Mouse (Mus musculus) adrenal gland, postnatal 36 days (tissue): Measurements from ENCODE around the gene Rab40c. TPM values are rescaled to one million over a fixed set of nuclear protein-coding genes. Genes with fewer than 3 reads are reported as not detected.

ENCODE experiments used
- DNase-seq, 2 experiments: peaks; one replicate each; pipeline ENCODE4 v3.0.0; 2021; ENCODE audit warnings: mixed read lengths in 1 of 2
- total RNA-seq, 2 experiments: library from RNA; stranded (reverse); gene quantifications; 2 replicates each; pipeline ENCODE4 v1.2.3; 2021

Gene Rab40c
- total RNA-seq, 2 experiments from 2014 or later = 20.6 to 46.0 TPM

GRCm38 (mm10) chr17:25903061-25903460, 16.5 kb downstream of the Rab40c start:
- DNase-seq = no peak

GRCm38 (mm10) chr17:25900193-25900592, 19.3 kb downstream of the Rab40c start:
- no peak for DNase-seq

- no peak for DNase-seq
Observed at GRCm38 (mm10) chr17:25895891-25896290, 23.6 kb downstream of the Rab40c start.

GRCm38 (mm10) chr17:25895415-25895814, 24.1 kb downstream of the Rab40c start:
- peak in 1 of 2 experiments; percentile 27 for DNase-seq

- peak; percentile 83 to 84 for DNase-seq
Observed at GRCm38 (mm10) chr17:25893975-25894617, 25.4 kb downstream of the Rab40c start.

- no peak for DNase-seq
Observed at GRCm38 (mm10) chr17:25888837-25889236, 30.7 kb downstream of the Rab40c start.

GRCm38 (mm10) chr17:25887467-25887866, 32.1 kb downstream of the Rab40c start:
- DNase-seq = no peak

GRCm38 (mm10) chr17:25886806-25887205, 32.7 kb downstream of the Rab40c start:
- DNase-seq = no peak

- peak in 1 of 2 experiments; percentile 12 for DNase-seq
Observed at GRCm38 (mm10) chr17:25885636-25886035, 33.9 kb downstream of the Rab40c start.

GRCm38 (mm10) chr17:25883824-25884223, 35.7 kb downstream of the Rab40c start:
- DNase-seq = no peak

GRCm38 (mm10) chr17:25883268-25883667, 36.3 kb downstream of the Rab40c start:
- DNase-seq = no peak

- peak in 1 of 2 experiments; percentile 46 for DNase-seq
Observed at GRCm38 (mm10) chr17:25882306-25882705, 37.2 kb downstream of the Rab40c start.

GRCm38 (mm10) chr17:25881691-25882090, 37.8 kb downstream of the Rab40c start:
- peak in 1 of 2 experiments; percentile 7 for DNase-seq

GRCm38 (mm10) chr17:25880913-25881641, 38.5 kb downstream of the Rab40c start:
- peak in 1 of 2 experiments; percentile 53 for DNase-seq

- peak in 1 of 2 experiments; percentile 4 for DNase-seq
Observed at GRCm38 (mm10) chr17:25880196-25880910, 39.2 kb downstream of the Rab40c start, which contains the start of gene Wfikkn1. Wfikkn1 (minus strand) TSS chr17:25880858.

- peak in 1 of 2 experiments; percentile 15 for DNase-seq
Observed at GRCm38 (mm10) chr17:25879750-25880149, 39.8 kb downstream of the Rab40c start.

- DNase-seq = peak; percentile 69 to 72
Observed at GRCm38 (mm10) chr17:25879261-25879660, 40.3 kb downstream of the Rab40c start.

GRCm38 (mm10) chr17:25878611-25879180, 40.8 kb downstream of the Rab40c start:
- DNase-seq = no peak

GRCm38 (mm10) chr17:25877741-25878610, 41.6 kb downstream of the Rab40c start:
- no peak for DNase-seq

GRCm38 (mm10) chr17:25877025-25877424, 42.5 kb downstream of the Rab40c start:
- no peak for DNase-seq

GRCm38 (mm10) chr17:25876347-25876915, 43.1 kb downstream of the Rab40c start:
- peak in 1 of 2 experiments; percentile 53 for DNase-seq
